Mouse (Mus musculus) G1E-ER4 (cell line): ENCODE data around the gene C330007P06Rik. TPM values are rescaled to one million over a fixed set of nuclear protein-coding genes. Genes with fewer than 3 reads are reported as not detected.

Source experiments
- GATA1 ChIP-seq: IDR thresholded peaks from one replicate; pipeline ENCODE4 v1.8.0; 2012; ENCODE audit warnings: low read length, inconsistent platforms
- polyA plus RNA-seq: library from polyadenylated mRNA; stranded (reverse); fragments of >175 nt; gene quantifications from 2 replicates; pipeline ENCODE4 v1.2.3, GENCODE M21; 2012

C330007P06Rik gene
- polyA plus RNA-seq, 1 experiment: 0.85 TPM

DNA sequence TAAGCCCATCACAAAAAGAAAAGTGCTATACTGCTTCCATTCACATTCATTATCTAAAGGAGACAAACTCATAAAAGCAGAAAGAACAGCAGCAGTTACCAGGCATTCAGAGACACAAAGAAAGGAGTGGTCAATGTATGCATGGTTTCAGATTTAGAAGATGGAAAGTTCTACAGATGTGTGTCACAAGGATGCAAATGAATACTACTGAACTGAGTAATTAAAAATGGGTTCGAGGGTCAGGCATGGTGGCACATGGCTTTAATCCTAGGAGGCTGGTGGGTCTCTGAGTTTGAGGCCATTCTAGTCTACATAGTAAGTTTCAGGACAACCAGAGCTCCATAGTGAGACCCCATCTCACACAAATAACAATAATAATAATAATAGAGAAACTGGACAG lies 26.8 kb downstream of the C330007P06Rik start:
- TF ChIP-seq GATA1: no peak

DNA sequence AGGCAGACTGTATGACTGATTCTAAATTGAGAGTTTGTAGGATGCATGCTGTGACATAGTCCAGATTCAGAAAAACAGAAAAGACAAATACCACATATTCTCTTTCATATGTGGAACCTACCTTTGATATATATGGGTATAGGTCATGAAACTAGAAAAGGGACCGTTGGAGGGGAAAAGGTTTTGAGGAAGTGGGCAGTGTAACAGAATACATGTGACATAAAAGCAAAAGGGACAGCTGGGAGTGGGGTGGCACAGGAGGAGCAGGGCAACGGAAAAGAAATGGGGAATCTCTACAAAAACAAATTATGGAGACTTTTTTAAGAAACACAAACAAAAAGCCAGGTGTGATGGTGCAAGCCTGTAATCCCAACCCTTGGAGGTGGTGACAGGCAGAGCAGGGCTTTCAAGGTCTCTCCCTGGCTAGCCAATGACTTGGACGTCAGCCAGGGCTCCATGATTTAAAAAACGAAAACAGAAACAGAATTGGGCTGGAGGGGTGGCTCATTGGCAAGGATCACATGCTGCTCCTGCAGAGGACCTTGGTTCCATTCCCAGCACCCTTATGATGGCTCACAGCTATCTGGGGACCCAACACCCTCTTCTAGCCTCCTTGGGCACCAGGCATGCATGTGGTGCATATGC lies 30.4 kb downstream of the C330007P06Rik start:
- no peak for TF ChIP-seq GATA1

- no peak for TF ChIP-seq GATA1
Measured at GRCm38 (mm10) chrX:36841698-36842097, 32.2 kb downstream of the C330007P06Rik start.

- no peak for TF ChIP-seq GATA1
Measured at GRCm38 (mm10) chrX:36839391-36839790, 34.5 kb downstream of the C330007P06Rik start.

DNA sequence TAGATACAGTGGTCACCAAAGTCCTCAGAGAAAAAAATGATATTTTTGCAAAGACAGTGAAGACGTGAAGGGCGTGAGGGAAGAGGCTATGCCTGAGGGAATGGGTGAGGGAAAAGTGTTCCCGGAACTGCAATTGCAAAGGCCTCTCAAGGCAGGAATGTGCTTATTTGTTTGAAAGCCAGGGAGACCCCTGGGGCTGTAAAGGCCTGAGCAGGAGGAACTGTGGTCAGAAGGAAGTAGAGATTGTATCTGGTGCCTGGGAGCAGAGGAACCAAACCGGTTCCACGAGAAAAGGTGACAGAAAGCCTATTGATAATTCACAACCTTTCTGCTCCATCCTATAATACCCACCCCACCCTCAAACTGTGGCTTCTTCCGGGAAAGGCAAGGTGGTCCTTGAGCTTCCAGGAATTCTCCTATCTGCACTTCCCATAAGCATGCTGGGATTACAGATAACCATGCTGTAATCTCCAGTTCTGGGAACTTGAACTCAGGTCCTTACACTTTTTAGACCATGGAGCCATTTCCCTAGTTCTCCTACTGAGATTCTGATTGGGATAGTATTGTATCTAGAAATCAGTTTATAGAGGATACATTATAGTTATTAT lies 36.7 kb downstream of the C330007P06Rik start:
- no peak for TF ChIP-seq GATA1

GRCm38 (mm10) chrX:36833397-36834084 lies 40.4 kb downstream of the C330007P06Rik start:
- TF ChIP-seq GATA1: no peak

GRCm38 (mm10) chrX:36831632-36832031 lies 42.3 kb downstream of the C330007P06Rik start:
- TF ChIP-seq GATA1: no peak

GRCm38 (mm10) chrX:36830271-36830670 lies 43.6 kb downstream of the C330007P06Rik start:
- no peak for TF ChIP-seq GATA1

GRCm38 (mm10) chrX:36826873-36827272 lies 47.0 kb downstream of the C330007P06Rik start:
- no peak for TF ChIP-seq GATA1

GRCm38 (mm10) chrX:36825032-36825431 lies 48.9 kb downstream of the C330007P06Rik start:
- no peak for TF ChIP-seq GATA1

GRCm38 (mm10) chrX:36823932-36824711 lies 49.8 kb downstream of the C330007P06Rik start:
- no peak for TF ChIP-seq GATA1

DNA sequence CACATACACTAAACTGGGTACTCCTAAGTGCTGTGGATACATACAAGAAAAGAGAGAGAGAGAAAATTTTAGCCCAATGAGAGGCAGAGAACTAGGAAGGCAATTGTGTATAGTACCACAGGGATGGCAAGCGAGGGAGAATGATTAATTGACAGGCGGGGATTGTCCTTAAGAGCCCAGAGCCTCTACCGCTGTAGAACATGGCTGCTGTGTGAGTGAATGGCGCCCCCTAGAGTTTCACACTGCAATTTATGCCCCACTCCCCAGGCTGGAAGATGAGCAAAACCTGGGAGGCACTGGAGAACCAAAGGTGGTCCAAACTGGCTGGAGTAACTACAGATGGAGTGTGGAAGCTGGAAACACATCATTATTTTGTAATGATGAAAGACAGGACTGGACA lies 53.7 kb downstream of the C330007P06Rik start:
- TF ChIP-seq GATA1: no peak

DNA sequence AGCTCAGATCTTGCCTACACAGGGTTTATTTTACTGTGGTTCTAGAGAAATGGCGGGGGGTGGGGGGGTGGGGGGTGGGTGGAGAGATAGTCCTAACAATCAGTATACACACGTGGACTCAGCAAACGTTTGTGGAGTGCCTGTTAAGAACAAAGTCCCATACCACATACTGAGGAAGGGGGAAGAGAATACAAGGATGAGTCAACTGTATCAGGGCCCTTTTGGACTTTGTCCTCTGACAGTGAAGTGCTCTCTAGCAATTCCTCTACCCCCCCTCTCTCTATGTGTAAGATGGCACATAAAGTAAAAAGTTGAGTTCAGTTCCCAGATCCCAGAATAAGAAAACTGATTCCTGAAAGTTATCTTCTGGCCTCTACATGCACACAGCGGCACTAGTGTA lies 54.3 kb downstream of the C330007P06Rik start:
- no peak for TF ChIP-seq GATA1

- no peak for TF ChIP-seq GATA1
Measured at GRCm38 (mm10) chrX:36816953-36817441, 56.9 kb downstream of the C330007P06Rik start.

DNA sequence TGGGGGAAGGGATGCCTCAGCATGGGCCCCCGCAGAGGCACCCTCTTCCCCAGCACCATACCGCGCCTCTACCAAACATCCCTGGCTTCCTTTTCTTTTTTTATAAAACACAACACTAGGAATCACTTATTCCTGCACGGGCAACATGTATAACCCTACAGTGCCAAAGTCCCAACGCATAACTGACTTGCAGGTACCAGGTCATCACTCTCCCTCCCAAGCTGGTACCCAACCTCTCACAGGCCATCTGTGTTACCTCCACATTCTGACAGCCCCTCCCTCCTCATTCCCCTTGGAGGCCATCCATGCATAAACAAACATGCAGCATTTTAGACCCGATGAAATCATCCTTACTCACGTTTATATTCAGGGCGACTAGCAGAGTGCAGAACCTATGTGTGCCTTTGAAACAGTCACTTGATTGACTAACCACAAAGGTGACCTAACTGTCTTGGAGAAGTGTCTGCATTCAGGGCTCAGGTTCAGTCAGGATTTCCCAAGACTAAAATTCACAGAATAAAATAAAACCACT lies 57.5 kb downstream of the C330007P06Rik start:
- no peak for TF ChIP-seq GATA1
